Mouse (Mus musculus): ENCODE data around the gene Ccdc92. TPM values are rescaled to one million over a fixed set of nuclear protein-coding genes. Genes with fewer than 3 reads are reported as not detected.

Gene Ccdc92
- polyA plus RNA-seq, 1 experiment from 2014 or later, result 0.47 TPM

DNA sequence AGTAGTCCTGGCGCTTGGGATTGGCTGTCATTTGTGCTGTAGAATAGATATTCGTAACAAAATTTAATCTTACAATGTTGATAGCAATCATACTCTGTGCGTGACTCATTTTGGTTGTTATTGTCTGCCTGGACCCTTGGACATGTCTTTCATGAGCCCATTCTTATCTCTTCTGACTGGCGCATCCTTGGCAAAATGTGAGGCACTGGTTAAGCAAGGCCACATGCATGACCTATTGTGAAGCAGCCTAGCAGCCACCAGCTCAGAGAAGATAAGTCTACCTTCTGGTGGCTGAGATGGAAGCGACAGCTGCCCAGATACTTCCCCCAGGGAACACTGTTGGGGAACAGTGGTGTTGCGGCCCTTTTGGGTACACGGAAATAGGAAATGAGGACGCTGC is 26.4 kb upstream of the Ccdc92 start:
- Histone ChIP-seq H3K27ac (replicated peaks) (no peak overlapping the region), H3K9ac (no peak overlapping the region), H3K4me1 (replicated peaks) (peaks cover 3% of the 10 kb centered on the region; the same call in 1 of the 2 replicates), H3K36me3 (replicated peaks) (peaks cover 32% of the 10 kb centered on the region), H3K4me2 (no peak overlapping the region), H3K9me3 (replicated peaks) (no peaks in the 10 kb centered on the region), H3K4me3 (replicated peaks) (no peak overlapping the region), H3K27me3 (no peaks in the 10 kb centered on the region)
- ATAC-seq (ENCODE audit: insufficient read depth), result no peak
- WGBS (ENCODE audit: insufficient replicate concordance), result 74% methylated on average over 8 of the region's 8 CpGs

DNA sequence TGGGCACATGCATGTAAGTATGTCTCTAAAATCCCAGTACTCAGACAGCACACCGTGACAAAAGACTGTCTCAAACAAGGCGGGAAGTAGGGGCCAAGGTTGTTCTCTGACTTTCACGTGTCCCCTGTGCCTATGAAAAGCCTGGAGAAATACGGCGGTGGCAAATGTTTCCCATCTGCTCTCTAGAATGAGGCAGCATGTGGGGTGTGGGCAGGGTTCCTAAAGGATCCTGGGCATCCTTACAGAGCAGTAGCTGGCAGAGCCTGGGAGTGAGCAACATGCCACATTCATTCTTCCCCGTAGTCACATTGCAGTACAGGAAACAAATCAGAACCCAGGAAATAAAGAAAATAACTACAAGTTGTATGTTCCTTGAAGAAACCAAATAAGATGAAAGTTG is 21.7 kb upstream of the Ccdc92 start:
- ATAC-seq (ENCODE audit: insufficient read depth), result no peak
- H3K27ac ChIP-seq (replicated peaks), result no peak overlapping the region
- H3K9me3 ChIP-seq (replicated peaks), result no peaks in the 10 kb centered on the region
- no peak overlapping the region for H3K4me2 ChIP-seq
- peaks cover 33% of the 10 kb centered on the region for H3K36me3 ChIP-seq (replicated peaks)
- WGBS (ENCODE audit: insufficient replicate concordance), result 82% methylated on average over 6 of the region's 6 CpGs
- no peak overlapping the region for H3K4me3 ChIP-seq (replicated peaks)
- H3K4me1 ChIP-seq (replicated peaks), result no peaks in the 10 kb centered on the region
- no peak overlapping the region for H3K9ac ChIP-seq
- H3K27me3 ChIP-seq, result no peaks in the 10 kb centered on the region

DNA sequence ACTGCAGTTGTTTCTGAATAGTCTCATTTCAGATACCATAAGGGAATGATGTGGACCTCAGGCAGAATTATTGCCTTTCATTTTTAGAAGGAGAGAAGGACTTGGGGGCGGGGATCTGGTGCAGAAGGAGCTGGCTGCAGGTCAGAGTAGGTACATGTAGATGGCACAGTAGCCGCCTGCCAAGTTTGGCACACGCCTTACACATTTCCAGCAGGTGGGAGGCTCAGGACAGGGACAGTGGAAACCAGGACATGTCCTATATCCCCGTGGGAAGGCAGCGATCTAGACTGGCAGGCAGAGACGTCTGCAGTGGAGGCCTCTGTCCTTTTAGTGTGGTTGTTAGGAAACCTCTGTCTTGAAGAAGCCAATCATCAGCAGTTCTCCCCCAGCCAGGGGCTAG is 17.6 kb upstream of the Ccdc92 start:
- Histone ChIP-seq H3K27ac (replicated peaks) (no peak overlapping the region), H3K36me3 (replicated peaks) (0 out of 2 replicates have a peak, but pooled peaks cover 11% of the 10 kb centered on the region), H3K9me3 (replicated peaks) (no peaks in the 10 kb centered on the region), H3K9ac (no peak overlapping the region), H3K27me3 (no peaks in the 10 kb centered on the region), H3K4me2 (no peak overlapping the region), H3K4me1 (replicated peaks) (0 out of 2 replicates have a peak, but pooled peaks cover 5% of the 10 kb centered on the region), H3K4me3 (replicated peaks) (no peak overlapping the region)
- 71% methylated on average over 6 of the region's 6 CpGs for WGBS (ENCODE audit: insufficient replicate concordance)
- ATAC-seq (ENCODE audit: insufficient read depth), result no peak

DNA sequence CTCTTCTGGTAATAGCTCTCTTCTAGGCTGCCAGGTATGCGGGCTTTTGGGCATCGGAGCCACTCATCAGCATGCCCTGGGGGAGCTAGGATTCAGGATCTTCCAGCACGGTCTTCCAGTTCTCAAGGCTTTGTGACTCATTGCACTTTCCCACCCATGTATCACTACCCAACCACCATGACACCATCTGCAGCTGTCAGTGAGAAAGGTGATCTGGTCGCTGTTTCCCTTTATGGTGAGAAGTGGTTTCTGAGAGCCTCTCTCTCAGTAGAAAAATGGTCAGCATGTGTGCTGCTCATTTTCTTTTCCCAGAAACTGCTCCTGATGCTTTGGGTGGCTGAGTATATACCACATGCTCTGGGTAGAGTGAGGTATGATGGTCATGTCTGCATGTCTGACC is 17.0 kb upstream of the Ccdc92 start:
- Histone ChIP-seq H3K4me1 (replicated peaks) (0 out of 2 replicates have a peak, but pooled peaks cover 5% of the 10 kb centered on the region), H3K4me3 (replicated peaks) (no peak overlapping the region), H3K36me3 (replicated peaks) (0 out of 2 replicates have a peak, but pooled peaks cover 6% of the 10 kb centered on the region), H3K4me2 (no peak overlapping the region), H3K9me3 (replicated peaks) (no peaks in the 10 kb centered on the region), H3K27me3 (no peaks in the 10 kb centered on the region), H3K27ac (replicated peaks) (no peak overlapping the region), H3K9ac (no peak overlapping the region)
- no peak for ATAC-seq (ENCODE audit: insufficient read depth)
- WGBS (ENCODE audit: insufficient replicate concordance), result 73% methylated on average over 4 of the region's 4 CpGs

DNA sequence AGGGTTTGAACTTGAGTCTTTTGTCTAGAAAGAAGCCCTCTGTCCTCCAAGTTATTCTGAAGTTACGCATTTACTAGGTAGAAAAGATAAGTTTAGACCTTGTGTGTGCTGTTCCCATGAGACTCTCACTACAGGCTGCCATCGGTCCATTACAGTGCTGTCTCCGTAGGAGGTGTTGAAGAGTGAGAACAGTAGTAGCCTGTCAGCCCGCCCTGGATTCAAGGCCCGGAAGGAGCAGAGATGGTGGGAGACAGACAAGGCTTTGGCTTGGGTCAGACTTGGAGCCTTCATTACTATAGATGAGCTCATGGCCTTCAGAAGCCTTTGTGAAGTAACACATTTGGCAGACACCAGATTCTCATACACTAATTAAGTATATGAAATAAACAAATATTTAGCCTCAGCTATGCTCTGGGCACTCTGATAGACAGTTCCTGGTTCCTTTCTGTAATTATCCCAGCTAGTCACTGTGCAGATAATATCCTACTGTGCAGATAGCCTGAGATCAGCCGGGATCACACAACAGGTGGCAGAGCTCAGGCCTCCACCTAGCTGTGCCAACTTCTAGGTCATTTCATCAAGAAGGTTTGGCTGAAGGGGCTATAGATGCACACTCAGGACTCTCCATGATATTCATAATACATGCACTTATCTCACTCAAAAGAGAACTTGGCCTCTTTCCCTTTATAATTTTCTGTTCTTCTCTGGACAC is 11.8 kb upstream of the Ccdc92 start:
- Histone ChIP-seq H3K9ac (no peak overlapping the region), H3K4me2 (no peak overlapping the region), H3K9me3 (replicated peaks) (no peaks in the 10 kb centered on the region), H3K4me1 (replicated peaks) (0 out of 2 replicates have a peak, but pooled peaks cover 9% of the 10 kb centered on the region), H3K36me3 (replicated peaks) (no peaks in the 10 kb centered on the region), H3K27ac (replicated peaks) (no peak overlapping the region), H3K4me3 (replicated peaks) (no peak overlapping the region), H3K27me3 (no peaks in the 10 kb centered on the region)
- 78% methylated on average over 6 of the region's 6 CpGs for WGBS (ENCODE audit: insufficient replicate concordance)
- no peak for ATAC-seq (ENCODE audit: insufficient read depth)

DNA sequence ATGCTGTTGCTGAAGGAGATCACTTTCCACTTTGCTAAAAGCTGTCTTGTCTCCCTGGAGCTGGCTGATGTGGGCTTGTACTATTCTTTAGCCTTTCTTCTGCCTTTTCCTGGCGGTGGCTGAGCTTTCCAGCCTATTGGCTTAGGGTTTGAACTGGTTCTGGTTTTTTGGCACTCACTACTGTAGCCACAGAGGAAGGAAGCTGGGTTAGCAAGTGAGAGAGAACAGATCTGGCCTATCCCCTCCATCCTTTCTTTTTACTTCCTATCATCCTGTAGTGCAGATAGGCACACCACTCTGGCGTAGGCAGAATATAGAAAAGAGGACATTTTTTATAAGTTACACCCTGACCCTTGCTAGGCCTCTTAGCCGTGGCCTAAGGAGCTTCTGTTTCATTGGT is 10.9 kb upstream of the Ccdc92 start:
- no peaks in the 10 kb centered on the region for H3K9me3 ChIP-seq (replicated peaks)
- no peak overlapping the region for H3K4me3 ChIP-seq (replicated peaks)
- no peaks in the 10 kb centered on the region for H3K27me3 ChIP-seq
- no peaks in the 10 kb centered on the region for H3K36me3 ChIP-seq (replicated peaks)
- H3K9ac ChIP-seq, result no peak overlapping the region
- ATAC-seq (ENCODE audit: insufficient read depth), result no peak
- H3K4me2 ChIP-seq, result no peak overlapping the region
- WGBS (ENCODE audit: insufficient replicate concordance), result 49% methylated on average over 3 of the region's 3 CpGs
- 0 out of 2 replicates have a peak, but pooled peaks cover 6% of the 10 kb centered on the region for H3K4me1 ChIP-seq (replicated peaks)
- H3K27ac ChIP-seq (replicated peaks), result no peak overlapping the region

DNA sequence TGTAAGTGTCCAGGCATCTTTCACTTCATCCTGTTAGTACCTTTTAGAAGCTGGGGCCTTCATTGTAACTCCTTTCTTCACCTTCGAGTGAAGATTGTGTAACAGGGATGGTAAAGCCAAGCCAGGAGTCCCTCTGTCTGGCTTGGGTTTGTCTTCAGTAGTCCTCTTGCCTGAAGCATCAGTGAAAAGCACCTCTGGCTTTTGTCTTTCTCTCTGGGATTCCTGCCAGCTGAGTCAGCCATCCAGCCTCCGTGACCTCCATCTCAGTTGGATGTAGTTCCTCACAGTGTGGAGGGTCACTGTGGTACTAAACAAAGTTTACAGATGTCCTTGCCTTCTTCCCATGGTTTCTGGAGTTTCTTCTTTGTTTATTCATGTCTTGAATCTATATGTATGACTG is 9.8 kb upstream of the Ccdc92 start:
- Histone ChIP-seq H3K4me2 (no peak overlapping the region), H3K9ac (no peak overlapping the region), H3K9me3 (replicated peaks) (no peaks in the 10 kb centered on the region), H3K4me3 (replicated peaks) (no peak overlapping the region), H3K4me1 (replicated peaks) (0 out of 2 replicates have a peak, but pooled peaks cover 4% of the 10 kb centered on the region), H3K27me3 (no peaks in the 10 kb centered on the region), H3K27ac (replicated peaks) (no peak overlapping the region), H3K36me3 (replicated peaks) (0 out of 2 replicates have a peak, but pooled peaks cover 6% of the 10 kb centered on the region)
- 69% methylated on average over 2 of the region's 2 CpGs for WGBS (ENCODE audit: insufficient replicate concordance)
- no peak for ATAC-seq (ENCODE audit: insufficient read depth)

DNA sequence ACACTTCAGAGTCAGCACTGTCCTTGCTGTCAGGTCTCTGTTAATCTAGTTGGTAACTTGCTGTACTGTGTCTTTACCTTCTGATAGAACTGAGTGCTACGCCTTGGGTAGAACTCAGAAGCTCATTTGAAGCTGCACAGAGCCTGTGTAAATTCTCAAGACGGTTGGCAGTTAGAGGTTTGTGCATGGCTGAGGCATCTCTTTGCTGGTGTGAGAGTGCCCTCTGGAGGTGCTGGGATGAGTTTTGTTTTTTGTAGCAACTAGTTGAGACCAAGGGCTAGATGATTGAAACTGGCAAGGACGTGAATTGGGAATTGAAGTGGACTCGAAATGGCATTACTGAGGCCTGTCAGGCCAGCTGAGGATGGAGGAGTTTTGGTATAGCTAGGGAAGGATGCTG is 6.8 kb upstream of the Ccdc92 start:
- H3K9me3 ChIP-seq (replicated peaks), result no peaks in the 10 kb centered on the region
- H3K4me3 ChIP-seq (replicated peaks), result no peak overlapping the region
- no peak overlapping the region for H3K4me2 ChIP-seq
- no peak overlapping the region for H3K27ac ChIP-seq (replicated peaks)
- no peak for ATAC-seq (ENCODE audit: insufficient read depth)
- H3K4me1 ChIP-seq (replicated peaks), result peaks cover 6% of the 10 kb centered on the region
- 39% methylated on average over 4 of the region's 4 CpGs for WGBS (ENCODE audit: insufficient replicate concordance)
- no peak overlapping the region for H3K9ac ChIP-seq
- no peaks in the 10 kb centered on the region; the same call in 1 of the 2 replicates for H3K27me3 ChIP-seq
- 0 out of 2 replicates have a peak, but pooled peaks cover 8% of the 10 kb centered on the region for H3K36me3 ChIP-seq (replicated peaks)

DNA sequence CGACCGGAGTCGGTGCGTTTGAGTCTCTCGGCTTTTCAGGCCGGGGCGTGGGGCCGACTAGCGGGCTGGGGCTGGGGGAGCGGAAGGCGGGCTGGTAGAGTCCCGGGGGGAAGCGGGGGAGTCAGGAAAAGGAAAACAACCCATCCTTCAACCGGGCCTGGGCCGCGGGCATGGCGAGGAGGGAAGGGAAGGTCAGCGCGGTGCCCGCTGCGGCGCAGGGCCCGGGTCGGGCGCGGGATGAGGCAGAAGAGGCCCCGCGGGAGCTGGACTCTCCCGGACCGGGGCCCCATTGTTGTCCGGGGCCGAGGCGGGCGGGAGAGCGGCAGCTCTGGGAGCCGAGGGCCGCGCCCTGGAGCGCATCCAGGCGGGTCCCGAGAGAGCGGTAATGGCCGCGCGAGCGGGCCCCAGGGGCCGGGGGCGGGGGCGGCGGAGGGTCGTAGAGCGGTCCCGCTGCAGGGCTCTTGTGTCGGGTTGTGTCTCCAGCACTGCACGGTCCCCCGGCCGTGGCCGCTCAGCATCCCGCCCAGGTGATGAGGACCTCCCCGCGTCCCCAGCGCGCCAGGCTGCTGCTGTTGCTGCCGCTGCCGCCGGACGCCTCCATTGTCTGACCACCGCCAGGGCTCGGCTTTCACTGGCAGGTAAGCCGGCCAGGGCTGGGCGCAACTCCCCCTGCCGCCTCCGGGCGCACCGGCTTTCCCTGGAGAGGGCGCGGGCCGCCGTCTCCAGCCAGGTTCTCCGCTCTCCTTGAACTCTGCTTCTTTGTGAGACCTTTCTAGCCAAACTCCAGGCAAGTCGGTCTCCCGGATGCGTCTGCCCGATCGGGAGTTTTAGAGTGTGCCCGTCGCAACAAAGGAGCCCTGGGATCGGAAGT is 882 bp upstream of the Ccdc92 start:
- H3K4me1 ChIP-seq (replicated peaks), result peaks cover 25% of the 10 kb centered on the region
- H3K27ac ChIP-seq (replicated peaks), result peak overlapping the region; percentile 65
- 1% methylated on average over 78 of the region's 88 CpGs for WGBS (ENCODE audit: insufficient replicate concordance)
- ATAC-seq (ENCODE audit: insufficient read depth), result peak; percentile 45
- H3K36me3 ChIP-seq (replicated peaks), result 0 out of 2 replicates have a peak, but pooled peaks cover 8% of the 10 kb centered on the region
- peak overlapping the region; percentile 97 for H3K4me2 ChIP-seq
- peaks cover 55% of the 10 kb centered on the region for H3K27me3 ChIP-seq
- peak overlapping the region; percentile 92 for H3K4me3 ChIP-seq (replicated peaks)
- H3K9me3 ChIP-seq (replicated peaks), result no peaks in the 10 kb centered on the region
- peak overlapping the region; percentile 75 for H3K9ac ChIP-seq

DNA sequence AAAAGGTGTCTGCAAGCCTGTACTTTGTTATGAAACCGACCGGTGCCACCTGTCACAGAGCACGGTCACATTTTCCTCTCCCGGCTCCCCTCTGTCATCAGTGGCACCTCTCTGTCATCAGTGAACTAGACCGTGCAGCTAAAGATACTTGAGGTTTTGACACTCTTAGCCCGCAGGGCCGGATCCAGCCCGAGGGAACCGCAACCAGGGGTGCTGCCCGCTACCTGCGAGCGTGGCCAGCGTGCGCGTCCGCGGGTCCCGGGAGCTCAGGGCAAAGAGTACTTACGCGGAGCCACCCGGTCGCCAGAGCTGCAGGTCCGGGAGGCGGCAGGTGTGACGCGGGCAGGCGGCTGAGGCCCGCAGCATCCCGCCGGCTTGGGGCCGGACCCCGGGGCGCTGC is 761 bp downstream of the Ccdc92 start:
- Histone ChIP-seq H3K36me3 (replicated peaks) (0 out of 2 replicates have a peak, but pooled peaks cover 2% of the 10 kb centered on the region), H3K4me1 (replicated peaks) (peaks cover 25% of the 10 kb centered on the region), H3K4me2 (peak overlapping the region; percentile 97), H3K9me3 (replicated peaks) (no peaks in the 10 kb centered on the region), H3K27ac (replicated peaks) (no peak overlapping the region), H3K27me3 (peaks cover 70% of the 10 kb centered on the region), H3K4me3 (replicated peaks) (peak overlapping the region; percentile 92), H3K9ac (peak overlapping the region; percentile 32; the same call in 1 of the 2 replicates)
- WGBS (ENCODE audit: insufficient replicate concordance), result 2% methylated on average over 33 of the region's 33 CpGs
- ATAC-seq (ENCODE audit: insufficient read depth), result no peak

DNA sequence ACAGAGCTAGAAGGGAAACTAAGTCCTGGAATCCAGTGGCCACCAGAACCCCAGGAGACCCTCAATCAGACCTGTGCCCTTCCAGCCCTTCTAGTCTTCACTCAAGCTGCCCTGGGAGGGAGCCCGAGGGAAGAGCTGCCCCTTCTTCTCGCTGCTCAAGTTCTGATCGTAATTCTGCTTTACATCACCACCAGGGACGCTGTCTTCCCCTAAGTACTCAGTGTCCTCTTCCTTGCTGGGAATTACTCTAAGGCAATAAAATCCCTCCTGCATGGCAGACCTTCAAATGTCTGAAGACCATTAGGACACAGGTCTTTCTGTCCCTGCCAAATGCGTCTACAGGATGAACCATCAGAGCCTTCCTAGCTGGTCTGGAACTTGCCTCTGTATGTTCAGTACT is 2.2 kb downstream of the Ccdc92 start:
- H3K27me3 ChIP-seq, result peaks cover 82% of the 10 kb centered on the region
- no peak overlapping the region for H3K9ac ChIP-seq
- no peaks in the 10 kb centered on the region for H3K36me3 ChIP-seq (replicated peaks)
- no peak overlapping the region for H3K4me2 ChIP-seq
- WGBS (ENCODE audit: insufficient replicate concordance), result 11% methylated on average over 5 of the region's 5 CpGs
- no peak overlapping the region for H3K27ac ChIP-seq (replicated peaks)
- peaks cover 25% of the 10 kb centered on the region for H3K4me1 ChIP-seq (replicated peaks)
- H3K9me3 ChIP-seq (replicated peaks), result no peaks in the 10 kb centered on the region
- H3K4me3 ChIP-seq (replicated peaks), result no peak overlapping the region
- no peak for ATAC-seq (ENCODE audit: insufficient read depth)
